Mouse (Mus musculus): Measurements from ENCODE around the gene Melk. TPM values are rescaled to one million over a fixed set of nuclear protein-coding genes. Genes with fewer than 3 reads are reported as not detected.

The Melk gene
- 0.50 TPM for total RNA-seq (2023)

GRCm38 (mm10) chr4:44300781-44301750 is at the start of gene Melk:
Melk (plus strand) TSS chr4:44300876.

Other genes with a start within 250 kb of the Melk start
- gene Gne, start 216.7 kb upstream of the Melk start, total RNA-seq (2023), result 45.4 TPM
- gene Rnf38, start 67.1 kb upstream of the Melk start, total RNA-seq (2023), result 169 TPM